Mouse (Mus musculus) neural tube, embryonic 15.5 days (tissue): Measurements from ENCODE around the gene Sp6. TPM values are rescaled to one million over a fixed set of nuclear protein-coding genes. Genes with fewer than 3 reads are reported as not detected.

Experiments used
- ATAC-seq: fragments of 200-750 bp; cut with Nextera tagmentation; 2 replicates; pipeline ENCODE4 v1.8.0; 2017; ENCODE audit warnings: mild to moderate bottlenecking, moderate TSS enrichment, moderate library complexity; ENCODE audit not compliant: low FRiP score
- H3K27ac ChIP-seq: fragments of 300-500 bp; sonication (generic); replicated peaks from 2 replicates; pipeline ENCODE4 v1.5.1; 2015; ENCODE audit warnings: mild to moderate bottlenecking, inconsistent platforms
- H3K27me3 ChIP-seq: fragments of 300-500 bp; sonication (generic); replicated peaks from 2 replicates; pipeline ENCODE4 v1.6.1; 2015; ENCODE audit warnings: inconsistent platforms
- H3K36me3 ChIP-seq: fragments of 300-500 bp; sonication (generic); 2 replicates; pipeline ENCODE4 v1.6.1; 2015; ENCODE audit warnings: inconsistent platforms
- H3K4me1 ChIP-seq: fragments of 300-500 bp; sonication (generic); 2 replicates; pipeline ENCODE4 v1.6.1; 2015; ENCODE audit warnings: inconsistent platforms
- H3K4me2 ChIP-seq: fragments of 300-500 bp; sonication (generic); 2 replicates; pipeline ENCODE4 v1.6.1; 2015; ENCODE audit warnings: inconsistent platforms, mild to moderate bottlenecking, moderate library complexity
- H3K4me3 ChIP-seq: fragments of 300-500 bp; sonication (generic); replicated peaks from 2 replicates; pipeline ENCODE4 v1.5.1; 2015; ENCODE audit warnings: mild to moderate bottlenecking, inconsistent platforms
- H3K9ac ChIP-seq: fragments of 300-500 bp; sonication (generic); replicated peaks from 2 replicates; pipeline ENCODE4 v1.6.1; 2015; ENCODE audit warnings: mild to moderate bottlenecking, inconsistent platforms
- H3K9me3 ChIP-seq: fragments of 300-500 bp; sonication (generic); replicated peaks from 2 replicates; pipeline ENCODE4 v1.6.1; 2016; ENCODE audit warnings: inconsistent platforms
- WGBS: fragments of 180-500 bp; shearing (Covaris S2); methylation state at CpG from one replicate; pipeline ENCODE4 v1.1.7; 2015; ENCODE audit warnings: mixed read lengths; 5-methylcytosine and 5-hydroxymethylcytosine counted together
- polyA plus RNA-seq: library from polyadenylated mRNA; unstranded; fragments of >200 nt; fragmentation: Nextera tagmentation; extraction: Ambion mirVana; gene quantifications from 2 replicates; pipeline ENCODE4 v1.2.1, GENCODE M21; 2015

Gene Sp6
- polyA plus RNA-seq, 1 experiment from 2014 or later = 0.23 TPM

GRCm38 (mm10) chr11:97007093-97007794 lies 6.0 kb upstream of the Sp6 start:
- no peaks in the 10 kb centered on the region for H3K4me1 ChIP-seq
- H3K27me3 ChIP-seq = peaks cover 38% of the 10 kb centered on the region
- no peak for ATAC-seq
- no peaks in the 10 kb centered on the region for H3K9me3 ChIP-seq
- no peak overlapping the region for H3K27ac ChIP-seq
- WGBS = 78% methylated on average over 9 of the region's 9 CpGs
- no peak overlapping the region for H3K9ac ChIP-seq
- no peak overlapping the region for H3K4me3 ChIP-seq
- no peak overlapping the region for H3K4me2 ChIP-seq
- no peaks in the 10 kb centered on the region for H3K36me3 ChIP-seq

DNA sequence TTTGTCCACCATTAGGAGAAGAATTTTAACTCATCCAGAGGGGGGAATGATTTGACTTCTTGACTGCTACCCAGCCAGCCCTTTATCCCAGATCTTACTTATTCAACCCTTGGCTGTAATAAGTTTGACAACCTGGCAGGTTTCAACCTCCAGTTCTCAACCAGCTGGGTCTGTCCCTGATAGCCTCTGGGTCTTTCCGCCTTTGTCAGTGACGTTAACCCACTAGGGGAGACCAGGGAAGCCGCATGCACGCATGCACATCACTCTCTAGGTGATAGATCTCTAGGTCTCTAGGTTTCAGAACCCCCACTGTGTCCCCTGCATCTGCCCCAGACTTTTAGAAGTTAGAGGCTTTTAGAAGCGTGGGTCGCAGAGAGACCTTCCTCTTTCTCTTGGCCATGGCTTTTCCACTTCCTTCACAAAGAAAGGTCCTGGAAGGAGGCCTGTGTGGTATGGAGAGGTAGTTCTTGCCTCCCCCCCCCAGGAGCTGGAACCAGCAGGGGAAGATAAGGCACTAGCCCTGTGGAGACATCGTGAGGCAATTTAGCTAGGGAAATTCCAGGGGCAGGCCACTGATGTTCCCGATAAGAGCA lies 3.9 kb upstream of the Sp6 start:
- Histone ChIP-seq H3K27ac (no peak overlapping the region), H3K27me3 (peaks cover 40% of the 10 kb centered on the region), H3K4me3 (no peak overlapping the region), H3K9me3 (no peaks in the 10 kb centered on the region), H3K4me2 (no peak overlapping the region), H3K36me3 (no peaks in the 10 kb centered on the region), H3K4me1 (no peaks in the 10 kb centered on the region), H3K9ac (no peak overlapping the region)
- WGBS = 55% methylated on average over 8 of the region's 8 CpGs
- no peak for ATAC-seq

GRCm38 (mm10) chr11:97017696-97018582 lies 4.7 kb downstream of the Sp6 start:
- H3K27ac ChIP-seq = no peak overlapping the region
- H3K27me3 ChIP-seq = peaks cover 82% of the 10 kb centered on the region
- H3K9me3 ChIP-seq = no peaks in the 10 kb centered on the region
- no peak for ATAC-seq
- peak overlapping the region; percentile 34 for H3K4me3 ChIP-seq
- peaks cover 38% of the 10 kb centered on the region for H3K4me1 ChIP-seq
- H3K9ac ChIP-seq = no peak overlapping the region
- H3K4me2 ChIP-seq = peak overlapping the region; percentile 56
- no peaks in the 10 kb centered on the region for H3K36me3 ChIP-seq
- WGBS = under 1% methylated on average over 36 of the region's 36 CpGs

GRCm38 (mm10) chr11:97018583-97019344 lies 5.6 kb downstream of the Sp6 start:
- no peak for ATAC-seq
- Histone ChIP-seq H3K27me3 (peaks cover 90% of the 10 kb centered on the region), H3K9ac (no peak overlapping the region)

DNA sequence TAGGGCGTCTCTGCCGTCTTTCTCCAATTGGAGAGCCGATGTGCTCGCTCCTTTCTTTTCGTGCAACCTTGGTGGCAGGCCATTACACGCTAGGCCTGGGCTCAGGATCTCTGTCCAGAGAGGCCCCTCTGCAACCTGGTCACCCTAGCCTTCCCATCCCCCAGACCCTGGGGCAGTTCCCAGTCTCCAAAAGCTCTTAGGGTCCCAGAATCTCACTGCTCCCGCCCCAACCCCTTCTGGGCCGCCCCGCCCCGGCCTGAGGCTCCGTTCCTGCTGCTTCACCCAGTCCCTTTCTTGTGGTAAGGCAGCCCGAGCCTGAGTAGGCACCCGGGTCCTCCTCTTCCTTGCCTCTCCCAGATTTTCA lies 6.1 kb downstream of the Sp6 start:
- ATAC-seq = no peak
- Histone ChIP-seq H3K4me3 (no peak overlapping the region), H3K27me3 (peaks cover 90% of the 10 kb centered on the region), H3K4me1 (peaks cover 38% of the 10 kb centered on the region), H3K27ac (no peak overlapping the region), H3K9me3 (no peaks in the 10 kb centered on the region), H3K36me3 (no peaks in the 10 kb centered on the region), H3K4me2 (peak overlapping the region; percentile 56; the same call in 1 of the 2 replicates), H3K9ac (no peak overlapping the region)
- 5% methylated on average over 13 of the region's 13 CpGs for WGBS

More at GRCm38 (mm10) chr11:97018583-97019344, 5.6 kb downstream of the Sp6 start:
- Histone ChIP-seq H3K4me2 (peak overlapping the region; percentile 56), H3K4me3 (peak overlapping the region; percentile 34), H3K9me3 (no peaks in the 10 kb centered on the region), H3K36me3 (no peaks in the 10 kb centered on the region), H3K27ac (no peak overlapping the region), H3K4me1 (peaks cover 38% of the 10 kb centered on the region)
- under 1% methylated on average over 44 of the region's 68 CpGs for WGBS

DNA sequence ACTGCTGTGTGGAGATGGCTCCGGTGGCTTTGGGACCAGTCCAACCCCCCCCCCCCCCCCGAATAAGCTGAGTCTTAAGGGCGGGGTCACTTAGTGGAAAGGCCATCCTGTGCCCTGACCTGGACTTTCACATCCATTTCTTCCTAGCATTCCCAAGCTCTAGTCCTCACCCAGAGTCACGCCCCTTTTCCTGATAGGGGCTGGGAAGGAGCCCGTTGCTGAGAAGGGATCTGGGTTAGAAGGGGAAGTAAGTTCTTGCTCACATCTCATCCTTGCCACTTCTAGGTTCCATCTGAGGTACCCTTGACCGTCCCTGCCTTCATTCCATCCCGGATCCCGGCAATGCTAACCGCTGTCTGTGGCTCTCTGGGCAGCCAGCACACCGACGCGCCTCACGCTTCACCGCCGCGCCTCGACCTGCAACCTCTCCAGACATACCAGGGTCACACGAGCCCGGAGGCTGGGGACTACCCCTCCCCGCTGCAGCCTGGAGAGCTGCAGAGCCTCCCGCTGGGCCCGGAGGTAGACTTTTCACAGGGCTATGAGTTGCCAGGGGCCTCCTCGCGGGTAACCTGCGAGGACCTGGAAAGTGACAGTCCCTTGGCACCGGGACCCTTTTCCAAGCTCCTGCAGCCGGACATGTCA lies 8.0 kb downstream of the Sp6 start:
- Histone ChIP-seq H3K9me3 (no peaks in the 10 kb centered on the region), H3K4me3 (peak overlapping the region; percentile 50), H3K9ac (no peak overlapping the region), H3K27ac (no peak overlapping the region), H3K4me1 (peaks cover 48% of the 10 kb centered on the region), H3K27me3 (peaks cover 87% of the 10 kb centered on the region), H3K36me3 (no peaks in the 10 kb centered on the region), H3K4me2 (peak overlapping the region; percentile 84)
- 0 out of 2 replicates have a peak, but pooled peaks have one; percentile 1 for ATAC-seq
- 3% methylated on average over 27 of the region's 27 CpGs for WGBS

GRCm38 (mm10) chr11:97021873-97022484 lies 8.8 kb downstream of the Sp6 start:
- WGBS = under 1% methylated on average over 50 of the region's 50 CpGs
- peaks cover 80% of the 10 kb centered on the region for H3K27me3 ChIP-seq
- H3K4me1 ChIP-seq = peaks cover 48% of the 10 kb centered on the region
- H3K9ac ChIP-seq = peak overlapping the region; percentile 51
- peak overlapping the region; percentile 84 for H3K4me2 ChIP-seq
- peak overlapping the region; percentile 50 for H3K4me3 ChIP-seq
- no peak overlapping the region for H3K27ac ChIP-seq
- peak; percentile 60; the same call in 1 of the 2 replicates for ATAC-seq
- H3K36me3 ChIP-seq = no peaks in the 10 kb centered on the region
- H3K9me3 ChIP-seq = no peaks in the 10 kb centered on the region

DNA sequence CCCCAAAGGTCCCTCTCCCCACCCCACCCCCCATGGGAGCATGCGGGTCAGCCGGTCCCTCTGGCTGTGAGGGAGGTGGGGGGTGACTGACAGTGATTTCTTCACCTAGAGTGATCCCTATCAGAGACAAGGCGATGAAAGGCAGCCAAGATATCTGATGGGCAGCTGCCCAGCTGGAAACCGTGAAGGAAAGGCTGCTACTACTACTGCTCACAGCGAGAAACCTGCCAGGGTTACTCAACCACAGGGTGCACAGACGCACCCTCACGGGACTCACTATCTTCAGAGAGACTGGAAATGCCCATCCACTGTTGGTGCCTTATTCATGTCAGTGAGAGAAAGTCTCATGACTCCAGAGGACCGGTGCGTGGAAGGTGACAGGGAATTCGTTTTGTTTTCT lies 11.8 kb downstream of the Sp6 start:
- Histone ChIP-seq H3K27me3 (peaks cover 56% of the 10 kb centered on the region), H3K4me3 (no peak overlapping the region), H3K9ac (no peak overlapping the region), H3K27ac (no peak overlapping the region), H3K9me3 (no peaks in the 10 kb centered on the region), H3K36me3 (no peaks in the 10 kb centered on the region), H3K4me1 (peaks cover 30% of the 10 kb centered on the region), H3K4me2 (no peak overlapping the region)
- ATAC-seq = no peak
- 31% methylated on average over 10 of the region's 10 CpGs for WGBS

GRCm38 (mm10) chr11:97025721-97026344 lies 12.6 kb downstream of the Sp6 start:
- H3K36me3 ChIP-seq = no peaks in the 10 kb centered on the region

More at GRCm38 (mm10) chr11:97025721-97026344, 12.6 kb downstream of the Sp6 start:
- peak overlapping the region; percentile 54 for H3K4me2 ChIP-seq
- H3K27ac ChIP-seq = no peak overlapping the region
- ATAC-seq = 0 out of 2 replicates have a peak, but pooled peaks have one; percentile 3
- WGBS = 2% methylated on average over 17 of the region's 17 CpGs
- H3K4me1 ChIP-seq = peaks cover 38% of the 10 kb centered on the region
- no peaks in the 10 kb centered on the region for H3K9me3 ChIP-seq
- peaks cover 47% of the 10 kb centered on the region for H3K27me3 ChIP-seq
- H3K4me3 ChIP-seq = peak overlapping the region; percentile 28
- peak overlapping the region; percentile 32 for H3K9ac ChIP-seq
